Mouse (Mus musculus): ENCODE measurements around the gene Ppm1b.

DNA sequence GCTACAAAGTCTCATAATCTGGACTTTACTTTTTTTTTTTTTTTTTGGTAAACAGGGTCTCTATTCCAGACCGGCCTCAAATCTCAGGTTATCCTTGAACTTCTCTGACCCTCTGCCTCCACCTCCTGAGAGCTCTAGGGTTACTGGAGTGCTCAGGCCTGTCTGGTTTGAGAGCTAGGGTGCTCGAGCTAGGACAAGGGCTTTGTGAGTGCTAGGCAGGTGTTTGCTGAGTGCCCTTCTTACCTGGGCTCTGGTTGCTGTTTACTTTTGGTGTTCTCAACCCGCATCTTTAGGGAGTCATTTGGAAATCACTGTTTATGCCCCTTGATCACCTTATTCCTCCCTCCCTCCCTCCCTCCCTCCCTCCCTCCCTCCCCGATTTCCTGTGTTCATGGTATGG, 5.5 kb downstream of the Ppm1b start:
- no peak for TF ChIP-seq GATA1 (IDR thresholded peaks at IDR 0.05; ENCODE audit: borderline replicate concordance, low read length)
- TF ChIP-seq FLI1 (IDR thresholded peaks at IDR 0.05; ENCODE audit: low read length), result no peak
